Mouse (Mus musculus) common myeloid progenitor, adult 5-6 weeks (primary cell): Measurements from ENCODE around the gene Glyr1. TPM values are rescaled to one million over a fixed set of nuclear protein-coding genes. Genes with fewer than 3 reads are reported as not detected.
A peak's percentile ranks its signal among the peaks of the same experiment; 100 is the strongest.

ENCODE experiments used
- ATAC-seq: replicated peaks from 2 replicates; pipeline ENCODE4 v1.8.0; 2016; ENCODE audit warnings: low read depth, mild to moderate bottlenecking, moderate TSS enrichment, inconsistent platforms; ENCODE audit not compliant: poor library complexity, severe bottlenecking
- total RNA-seq: library from RNA; stranded (forward); fragments of 200-1000, 187-1606 nt; gene quantifications from 2 replicates; pipeline ENCODE4 v1.2.3, GENCODE M21; 2017

Glyr1 gene
- 89.6 and 95.6 TPM in 2 replicates for total RNA-seq

GRCm38 (mm10) chr16:5049774-5050234 lies at the start of gene Glyr1, which contains the start of gene Ubn1:
Glyr1 (minus strand) TSS chr16:5049863.
Ubn1 (plus strand) TSS chr16:5050057.
- ATAC-seq = peak; percentile 92

GRCm38 (mm10) chr16:5096504-5096903 lies 46.8 kb upstream of the Glyr1 start:
- ATAC-seq = no peak

- ATAC-seq = no peak
Observed at GRCm38 (mm10) chr16:5093285-5093684, 43.6 kb upstream of the Glyr1 start.

GRCm38 (mm10) chr16:5089021-5089420 lies 39.4 kb upstream of the Glyr1 start:
- no peak for ATAC-seq

- ATAC-seq = no peak
Observed at GRCm38 (mm10) chr16:5086179-5086578, 36.5 kb upstream of the Glyr1 start.

GRCm38 (mm10) chr16:5085196-5085595 lies 35.5 kb upstream of the Glyr1 start:
- no peak for ATAC-seq

GRCm38 (mm10) chr16:5074341-5074740 lies 24.7 kb upstream of the Glyr1 start:
- no peak for ATAC-seq

GRCm38 (mm10) chr16:5071974-5072373 lies 22.3 kb upstream of the Glyr1 start:
- no peak for ATAC-seq

- no peak for ATAC-seq
Observed at GRCm38 (mm10) chr16:5070321-5070720, 20.7 kb upstream of the Glyr1 start.

GRCm38 (mm10) chr16:5063472-5063871 lies 13.8 kb upstream of the Glyr1 start:
- no peak for ATAC-seq

GRCm38 (mm10) chr16:5058114-5058513 lies 8.5 kb upstream of the Glyr1 start:
- ATAC-seq = peak; percentile 69

GRCm38 (mm10) chr16:5050251-5051110 lies 818 bp upstream of the Glyr1 start:
- ATAC-seq = peak; percentile 43

GRCm38 (mm10) chr16:5049182-5049773 lies 385 bp downstream of the Glyr1 start:
- ATAC-seq = peak; percentile 31

- ATAC-seq = no peak
Observed at GRCm38 (mm10) chr16:5045322-5045721, 4.3 kb downstream of the Glyr1 start.

- no peak for ATAC-seq
Observed at GRCm38 (mm10) chr16:5036649-5037234, 12.9 kb downstream of the Glyr1 start.

- ATAC-seq = no peak
Observed at GRCm38 (mm10) chr16:5035591-5035990, 14.1 kb downstream of the Glyr1 start.

- 0 out of 2 replicates have a peak, but pooled peaks have one; percentile 22 for ATAC-seq
Observed at GRCm38 (mm10) chr16:5029847-5030246, 19.8 kb downstream of the Glyr1 start.

GRCm38 (mm10) chr16:5024021-5024420 lies 25.6 kb downstream of the Glyr1 start:
- ATAC-seq = no peak

- ATAC-seq = no peak
Observed at GRCm38 (mm10) chr16:5014578-5014977, 35.1 kb downstream of the Glyr1 start.

- ATAC-seq = peak; percentile 87
Observed at GRCm38 (mm10) chr16:5013054-5013838, 36.4 kb downstream of the Glyr1 start, which contains the start of gene Rogdi. Rogdi (minus strand) TSS chr16:5013553.
